Mouse (Mus musculus) neutrophil, adult 5-6 weeks (primary cell): ENCODE measurements around the gene Rplp0. TPM values are rescaled to one million over a fixed set of nuclear protein-coding genes. Genes with fewer than 3 reads are reported as not detected.
"Not testable (repeated sequence)": the region's sequence is repeated elsewhere in the genome, so short reads cannot be mapped to it uniquely, and the experiment has no call there.

Experiments used
- ATAC-seq: fragments of 151-379, 151-347 bp; 2 replicates; pipeline ENCODE4 v1.8.0; 2017; ENCODE audit warnings: mild to moderate bottlenecking, moderate TSS enrichment; ENCODE audit not compliant: insufficient number of reproducible peaks, poor library complexity, low FRiP score, severe bottlenecking; ENCODE audit errors: extremely low read depth
- total RNA-seq: library from RNA; stranded (forward); fragments of 200-1000 nt; gene quantifications from 2 replicates; pipeline ENCODE4 v1.2.3, GENCODE M21; 2017

Gene Rplp0
- 808 and 842 TPM in 2 replicates for total RNA-seq

GRCm38 (mm10) chr5:115559237-115560101, at the start of gene Rplp0:
TSS of gene Rplp0 (plus strand) at chr5:115559467.
- ATAC-seq = peak; percentile 99

GRCm38 (mm10) chr5:115509790-115510689, 49.2 kb upstream of the Rplp0 start:
- no peak for ATAC-seq

DNA sequence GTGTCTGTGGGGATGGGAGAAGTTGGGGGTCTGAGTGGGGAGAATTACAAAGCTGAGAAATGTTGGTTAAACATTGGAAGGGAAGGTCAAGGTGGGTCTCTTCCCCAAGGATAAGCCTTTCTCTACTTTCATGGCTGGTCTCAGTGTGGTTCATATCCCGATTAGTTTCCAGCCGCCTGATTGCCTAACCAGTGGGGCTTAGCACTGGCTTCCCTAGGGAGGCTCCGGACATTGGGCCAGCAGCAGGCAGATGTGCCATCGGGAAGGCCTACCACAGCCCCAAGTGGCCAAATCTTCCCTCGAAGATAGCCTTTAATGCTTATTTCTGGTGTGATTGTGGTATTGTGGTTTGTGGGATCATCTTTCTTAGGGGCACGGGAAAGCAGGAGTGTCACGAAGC, 46.9 kb upstream of the Rplp0 start:
- no peak for ATAC-seq

DNA sequence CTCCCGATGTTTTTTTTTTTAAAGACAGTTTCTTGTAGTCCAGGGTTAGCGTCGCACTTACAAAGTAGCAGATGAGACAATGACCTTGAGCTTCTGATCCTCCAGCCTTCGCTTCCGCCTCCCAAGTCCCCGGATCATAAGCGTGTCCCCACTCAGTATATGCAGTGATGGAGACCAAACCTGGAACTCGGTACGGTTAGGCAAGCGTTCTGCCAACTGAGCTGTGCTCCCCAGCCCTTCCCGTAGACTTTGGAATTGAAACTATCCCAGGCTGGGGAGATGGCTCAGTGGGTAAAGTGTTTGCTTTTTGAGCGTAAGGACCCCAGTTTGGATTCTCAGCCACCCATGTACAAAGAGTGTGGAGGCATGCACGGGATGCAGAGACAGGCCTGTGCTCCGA, 46.0 kb upstream of the Rplp0 start:
- no peak for ATAC-seq

- ATAC-seq = no peak
Measured at GRCm38 (mm10) chr5:115513721-115514120, 45.5 kb upstream of the Rplp0 start.

GRCm38 (mm10) chr5:115514346-115514745, 44.9 kb upstream of the Rplp0 start:
- ATAC-seq = no peak

GRCm38 (mm10) chr5:115514896-115515587, 44.2 kb upstream of the Rplp0 start:
- ATAC-seq = no peak

DNA sequence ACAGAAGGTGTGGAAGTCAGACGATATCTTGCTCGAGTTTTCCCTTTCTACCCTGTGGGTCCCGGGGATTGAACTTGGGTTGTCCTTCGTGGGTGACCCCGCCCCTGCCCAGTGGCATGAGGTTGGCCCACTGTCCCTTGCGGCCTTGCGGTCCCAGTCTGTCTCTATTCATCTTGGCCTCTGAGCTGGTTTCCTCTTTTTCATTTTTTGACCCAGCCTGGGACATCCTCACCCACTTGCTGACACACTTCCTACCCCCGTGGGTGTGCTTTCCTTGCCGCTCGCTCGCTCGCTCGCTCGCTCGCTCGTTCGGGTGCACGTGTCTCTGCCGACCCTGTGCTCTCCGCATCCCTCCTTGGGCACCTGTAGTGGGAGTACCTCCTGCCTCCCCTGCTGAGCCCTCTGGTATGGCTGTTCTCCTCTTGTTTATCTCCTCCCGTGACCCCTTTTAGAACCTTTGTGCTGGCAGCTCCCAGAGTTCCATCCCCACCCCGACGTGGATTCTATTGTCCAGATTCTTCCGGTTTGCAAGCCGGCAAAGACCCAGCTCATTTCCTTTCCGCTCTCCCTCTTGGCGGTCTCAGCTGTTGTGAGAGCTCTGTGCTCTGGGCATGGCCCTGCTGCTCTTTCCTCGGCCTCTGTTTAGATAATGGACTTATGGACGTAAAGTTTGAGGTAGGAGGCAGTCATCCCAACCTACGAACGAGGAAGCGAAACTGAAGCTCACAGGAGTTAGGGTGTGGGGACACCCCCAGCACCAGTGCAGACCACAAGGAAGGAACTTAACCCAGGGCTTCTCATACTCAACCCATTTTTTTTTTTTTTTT, 43.0 kb upstream of the Rplp0 start:
- peak; percentile 89 for ATAC-seq

DNA sequence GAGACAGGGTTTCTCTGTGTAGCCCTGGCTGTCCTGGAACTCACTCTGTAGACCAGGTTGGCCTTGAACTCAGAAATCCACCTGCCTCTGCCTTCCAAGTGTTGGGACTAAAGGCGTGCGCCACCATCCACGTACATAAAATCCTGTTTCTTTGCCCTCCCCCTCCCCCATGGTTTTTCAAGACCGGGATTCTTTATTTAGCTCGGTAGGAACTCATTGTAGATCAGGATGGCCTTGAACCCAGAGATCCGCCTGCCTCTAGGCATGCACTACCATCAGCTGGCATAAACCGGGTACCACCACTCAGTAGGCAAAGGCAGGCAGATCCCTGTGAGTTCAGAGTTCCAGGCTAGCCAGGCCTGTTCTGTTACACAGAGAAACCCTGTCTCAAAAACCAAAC, 42.4 kb upstream of the Rplp0 start:
- ATAC-seq = no peak

GRCm38 (mm10) chr5:115517501-115517900, 41.8 kb upstream of the Rplp0 start:
- no peak for ATAC-seq

- not testable (repeated sequence) for ATAC-seq
Measured at GRCm38 (mm10) chr5:115518214-115518613, 41.1 kb upstream of the Rplp0 start.

DNA sequence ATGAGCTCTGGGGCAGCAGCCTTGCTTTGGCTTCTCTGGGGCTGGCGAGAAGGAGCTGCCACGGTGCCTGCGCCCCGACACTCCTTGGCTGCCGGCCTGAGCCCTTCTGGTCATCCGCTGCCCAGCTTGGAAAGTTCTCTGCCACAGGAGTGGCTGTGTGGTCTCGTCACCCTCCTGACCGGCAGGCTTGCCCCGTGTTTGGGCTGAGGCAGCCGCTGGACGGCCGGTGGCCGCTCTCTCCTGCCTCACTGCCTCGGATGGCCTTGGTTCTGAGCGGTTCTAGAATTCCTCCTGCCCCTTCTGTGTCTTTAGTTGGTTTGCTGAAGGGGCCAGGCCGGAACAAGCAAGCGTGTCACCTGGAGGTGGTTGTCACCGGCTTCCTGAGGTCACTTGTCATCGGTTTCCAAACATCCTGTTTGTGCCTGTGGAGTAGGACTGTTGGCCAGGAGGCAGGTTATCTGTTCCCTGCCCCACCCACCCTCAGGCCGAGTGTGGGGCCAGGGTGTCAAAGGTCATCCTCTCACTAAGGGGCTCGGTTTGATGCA, 38.9 kb upstream of the Rplp0 start:
- ATAC-seq = no peak

DNA sequence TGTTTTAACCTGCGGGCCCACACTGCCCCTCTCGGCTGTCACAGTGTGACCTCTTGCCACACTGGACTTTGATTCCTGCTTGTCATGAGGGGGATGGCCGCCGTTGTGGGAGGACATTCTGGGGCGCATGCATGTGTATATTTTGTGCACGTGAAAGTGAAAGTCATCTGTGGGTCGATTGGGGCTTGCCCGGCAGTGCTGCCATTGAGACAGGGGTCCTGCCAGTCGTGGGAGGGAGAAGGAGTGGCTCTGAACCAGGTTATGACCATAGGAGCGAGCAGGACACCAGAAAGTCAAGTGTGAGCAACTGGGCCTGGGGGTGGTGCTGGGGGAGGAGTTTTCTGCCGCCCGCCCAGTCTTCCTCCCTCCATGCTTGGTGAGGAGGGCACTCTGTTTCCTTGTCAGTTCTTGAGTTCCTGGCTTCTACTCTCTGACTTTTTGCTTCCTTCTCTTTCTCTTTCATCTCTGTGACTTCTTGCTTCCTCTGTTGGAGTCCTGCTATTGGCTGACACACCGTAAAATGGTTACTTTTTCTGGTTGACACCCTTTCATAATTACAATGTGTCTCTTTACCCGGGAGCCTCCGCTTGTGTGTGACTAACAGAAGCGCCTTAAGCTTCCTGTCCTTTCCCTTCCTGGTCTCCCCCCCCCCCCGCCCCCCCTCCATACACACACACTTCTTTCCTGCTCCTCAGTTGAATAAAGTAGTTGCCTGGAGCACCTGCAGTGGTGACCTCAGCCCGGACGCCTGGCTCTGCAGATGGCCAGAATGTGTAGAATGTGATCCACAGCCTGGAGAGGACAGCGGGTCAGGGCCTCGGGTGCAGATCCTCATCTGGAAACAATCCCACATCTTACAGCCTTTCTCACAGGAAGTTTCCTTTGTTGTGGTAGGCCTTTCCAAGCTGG, 37.5 kb upstream of the Rplp0 start:
- peak; percentile 62 for ATAC-seq

DNA sequence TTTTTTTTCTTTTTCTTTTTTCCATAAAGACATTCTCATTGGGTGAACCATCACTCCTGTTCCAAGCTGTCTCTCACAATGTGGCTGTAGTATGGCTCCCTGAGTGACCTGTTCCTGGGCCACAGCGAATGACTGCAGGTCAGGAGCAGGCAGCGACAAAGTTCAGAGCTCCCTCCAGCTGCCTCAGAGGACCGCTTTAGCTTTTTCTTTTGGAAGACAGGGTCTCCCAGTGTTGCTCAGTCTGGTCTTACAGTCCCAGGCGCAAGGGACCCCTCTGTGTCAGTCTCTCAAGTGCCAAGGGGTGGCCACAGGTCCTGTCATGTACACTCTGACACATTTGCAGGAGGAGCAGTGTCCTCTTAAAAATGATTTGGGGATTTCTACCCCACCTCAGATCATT, 36.7 kb upstream of the Rplp0 start:
- no peak for ATAC-seq

DNA sequence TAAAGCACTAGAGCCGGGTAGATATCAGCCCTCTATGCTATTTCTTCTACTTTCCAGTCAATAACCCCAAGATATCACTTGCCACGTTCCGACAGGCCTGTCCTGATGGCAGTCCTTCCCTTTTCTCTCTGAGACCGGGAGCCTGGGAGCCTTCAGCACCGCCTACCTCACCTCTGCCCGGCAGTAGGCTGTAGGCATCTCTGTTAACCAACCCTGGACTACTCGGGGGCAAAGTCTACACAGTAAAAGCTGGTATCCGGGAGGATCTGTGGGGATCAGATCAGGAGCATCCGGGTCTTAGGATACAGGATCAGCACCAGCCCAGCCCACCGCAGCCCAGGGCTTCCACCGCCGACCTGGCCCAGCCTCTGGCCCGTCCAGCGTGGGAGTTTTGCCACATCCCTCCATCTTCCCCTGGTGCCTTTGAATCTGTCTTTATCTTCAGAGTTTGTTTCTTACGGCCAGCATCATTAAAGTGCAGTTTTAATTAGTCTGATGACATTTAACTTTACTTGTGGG, 36.2 kb upstream of the Rplp0 start:
- no peak for ATAC-seq

DNA sequence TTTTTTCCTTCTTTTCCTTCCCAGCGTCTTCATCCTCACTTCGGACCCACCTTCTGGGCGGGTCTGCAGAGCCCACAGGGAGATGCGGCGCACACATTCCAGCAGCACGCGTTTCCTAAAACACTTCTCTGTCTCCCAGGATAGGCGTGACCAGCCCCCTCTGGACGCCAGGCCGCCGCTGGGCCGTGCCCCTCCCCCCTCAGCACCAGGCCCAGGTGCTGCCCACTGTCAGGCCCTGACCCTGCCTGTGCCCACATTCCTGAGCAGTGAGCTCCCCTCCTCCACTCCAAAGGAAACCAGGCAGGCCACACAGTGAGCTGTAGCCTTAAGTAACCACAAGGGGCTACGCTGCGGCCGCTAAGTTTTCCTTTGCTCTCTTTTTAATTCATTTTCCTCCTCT, 35.3 kb upstream of the Rplp0 start:
- no peak for ATAC-seq

- ATAC-seq = no peak
Measured at GRCm38 (mm10) chr5:115524471-115524870, 34.8 kb upstream of the Rplp0 start.
